Mouse (Mus musculus) heart, adult 2 months (tissue): ENCODE data around the gene Aym1.

ENCODE experiments used
- CTCF ChIP-seq: fragments of 200-600 bp; IDR thresholded peaks from 2 replicates; pipeline ENCODE4 v1.8.1; 2022; ENCODE audit warnings: antibody characterized with exemption, mild to moderate bottlenecking, moderate library complexity
- EP300 ChIP-seq: fragments of 200-500 bp; IDR thresholded peaks from 2 replicates; pipeline ENCODE4 v1.6.1; 2011; ENCODE audit warnings: low read depth, low read length, control low read depth; ENCODE audit not compliant: insufficient read depth

DNA sequence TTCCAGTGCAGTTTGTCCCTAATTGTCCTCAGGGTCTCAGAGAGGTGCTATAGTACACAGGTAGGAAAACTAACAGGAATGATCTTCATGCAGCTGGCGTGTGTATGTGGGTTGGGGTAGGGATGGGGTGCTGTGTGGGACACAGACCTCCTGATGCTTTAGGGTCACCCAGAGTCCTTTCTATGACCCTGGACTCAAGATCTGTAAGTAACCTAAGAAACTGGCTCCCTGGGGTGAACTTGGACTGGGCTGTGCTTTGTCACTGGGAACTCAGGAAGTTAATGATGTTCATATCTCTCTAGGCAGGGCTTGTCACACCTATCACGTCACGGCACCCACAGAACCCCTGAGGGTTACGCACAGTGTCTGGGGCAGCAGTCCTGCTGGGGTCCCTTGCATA is 15.4 kb downstream of the Aym1 start:
- no peak for TF ChIP-seq CTCF
- TF ChIP-seq EP300: no peak
